Mouse (Mus musculus) kidney, postnatal 36 days (tissue): ENCODE measurements around the gene Has1.
A peak's percentile ranks its signal among the peaks of the same experiment; 100 is the strongest.

Experiments used
- DNase-seq, 2 experiments: peaks; one replicate each; pipeline ENCODE4 v3.0.0; 2021 to 2022; ENCODE audit warnings: mixed read lengths in 2 of 2

The Has1 gene

GRCm38 (mm10) chr17:17843534-17844261, 11.3 kb downstream of the Has1 start:
- no peak for DNase-seq

DNA sequence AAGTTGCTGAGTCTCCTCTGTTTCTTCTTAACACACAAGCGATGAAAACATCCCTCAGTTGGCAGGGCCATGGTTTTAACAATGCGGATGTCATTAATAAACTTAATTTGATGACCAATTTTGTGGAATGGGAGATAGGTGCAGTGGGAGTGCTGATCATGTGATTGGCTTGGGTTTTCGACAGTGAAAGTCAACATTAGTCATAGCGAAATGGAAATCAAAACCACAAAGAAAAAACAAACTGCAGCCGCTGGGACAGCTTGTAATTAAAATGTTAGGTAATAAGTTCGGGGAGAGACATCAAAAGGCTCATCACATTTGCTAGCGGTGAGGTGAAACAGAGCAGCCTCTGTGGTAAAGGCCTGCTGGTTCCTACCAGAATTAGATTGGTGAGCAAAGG, 14.2 kb downstream of the Has1 start:
- no peak for DNase-seq

- no peak for DNase-seq
Observed at GRCm38 (mm10) chr17:17839276-17839675, 15.7 kb downstream of the Has1 start.

GRCm38 (mm10) chr17:17837919-17838701, 16.9 kb downstream of the Has1 start:
- peak; percentile 98 to 99 for DNase-seq

DNA sequence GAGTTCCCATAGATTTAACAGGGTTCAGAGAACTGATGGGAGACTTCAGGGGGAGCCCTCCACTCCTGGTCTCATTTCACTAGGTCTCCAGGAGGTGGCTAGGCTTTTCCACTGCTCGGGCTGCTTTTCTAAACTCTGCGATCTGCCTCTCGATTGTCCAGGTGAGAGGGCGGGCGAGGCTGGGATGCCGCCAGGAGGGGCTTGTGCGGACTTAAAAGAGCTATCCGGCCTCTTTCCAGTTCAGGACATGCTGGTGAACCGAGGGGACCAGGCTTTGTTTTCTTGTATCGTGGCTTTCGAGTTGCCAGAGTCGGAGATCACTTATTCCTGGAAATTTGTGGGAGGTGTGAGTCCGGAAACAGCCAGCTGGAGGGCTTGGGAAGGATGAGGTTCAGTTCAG, 17.6 kb downstream of the Has1 start:
- DNase-seq: peak; percentile 18 to 40

- no peak for DNase-seq
Observed at GRCm38 (mm10) chr17:17836101-17836500, 18.9 kb downstream of the Has1 start.

DNA sequence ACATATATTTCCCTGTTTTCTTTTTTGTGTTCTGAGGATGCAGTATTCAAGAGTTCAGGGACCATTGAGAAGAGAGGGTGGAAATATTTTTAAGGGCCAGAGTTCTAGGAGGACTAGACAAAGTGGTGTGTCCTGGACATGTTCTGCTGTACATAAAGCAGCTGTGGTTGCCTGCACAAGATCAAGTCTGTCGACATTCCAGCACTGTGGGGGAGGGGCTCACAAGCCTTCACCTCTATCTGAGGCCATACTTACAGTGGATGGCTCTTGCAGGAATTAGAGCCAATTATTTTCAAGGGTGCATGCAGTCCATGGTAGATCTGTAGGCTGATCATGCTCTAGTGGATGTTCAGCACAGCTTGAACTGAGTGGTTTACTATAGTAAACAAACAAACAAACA, 20.1 kb downstream of the Has1 start:
- DNase-seq: peak; percentile 41 to 68

- no peak for DNase-seq
Observed at GRCm38 (mm10) chr17:17830731-17831130, 24.3 kb downstream of the Has1 start.

DNA sequence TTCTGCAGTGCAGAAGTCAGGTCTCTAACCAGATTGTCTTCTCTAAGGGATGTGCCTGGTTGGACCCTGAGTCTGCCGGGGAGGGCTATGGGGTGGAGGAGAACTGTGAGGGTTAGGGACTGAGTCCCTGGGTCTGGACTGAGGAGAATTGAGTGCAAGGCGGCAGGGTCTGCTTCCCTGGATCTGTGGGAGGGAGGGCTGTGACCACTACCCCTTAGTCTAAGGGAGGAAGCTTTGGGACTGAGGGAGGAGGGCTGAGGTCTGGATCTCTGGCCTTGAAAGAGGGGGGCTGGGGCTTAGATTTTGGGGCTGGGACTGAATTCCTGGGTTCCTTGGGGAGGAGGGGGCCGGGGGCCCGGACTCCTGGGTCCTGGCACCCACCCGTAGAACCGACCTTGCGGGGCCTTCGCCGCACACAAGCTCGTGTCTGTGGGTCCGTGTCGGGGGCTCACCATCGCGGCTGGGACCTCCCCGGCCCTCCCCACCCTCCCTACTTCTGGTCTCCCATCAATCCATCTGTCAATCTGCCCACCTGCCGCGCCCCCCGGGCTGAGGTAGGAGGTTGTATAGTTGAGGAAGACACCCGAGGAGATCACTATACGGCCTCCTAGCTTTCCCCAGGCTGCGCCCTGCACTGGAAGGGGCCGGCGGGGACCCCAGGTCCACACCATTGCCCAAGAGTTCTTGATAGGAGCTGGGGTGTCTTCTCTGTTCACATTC, 25.0 kb downstream of the Has1 start:
- DNase-seq: no peak

- DNase-seq: peak in 1 of 2 experiments; percentile 19
Observed at GRCm38 (mm10) chr17:17829052-17829785, 25.8 kb downstream of the Has1 start.

DNA sequence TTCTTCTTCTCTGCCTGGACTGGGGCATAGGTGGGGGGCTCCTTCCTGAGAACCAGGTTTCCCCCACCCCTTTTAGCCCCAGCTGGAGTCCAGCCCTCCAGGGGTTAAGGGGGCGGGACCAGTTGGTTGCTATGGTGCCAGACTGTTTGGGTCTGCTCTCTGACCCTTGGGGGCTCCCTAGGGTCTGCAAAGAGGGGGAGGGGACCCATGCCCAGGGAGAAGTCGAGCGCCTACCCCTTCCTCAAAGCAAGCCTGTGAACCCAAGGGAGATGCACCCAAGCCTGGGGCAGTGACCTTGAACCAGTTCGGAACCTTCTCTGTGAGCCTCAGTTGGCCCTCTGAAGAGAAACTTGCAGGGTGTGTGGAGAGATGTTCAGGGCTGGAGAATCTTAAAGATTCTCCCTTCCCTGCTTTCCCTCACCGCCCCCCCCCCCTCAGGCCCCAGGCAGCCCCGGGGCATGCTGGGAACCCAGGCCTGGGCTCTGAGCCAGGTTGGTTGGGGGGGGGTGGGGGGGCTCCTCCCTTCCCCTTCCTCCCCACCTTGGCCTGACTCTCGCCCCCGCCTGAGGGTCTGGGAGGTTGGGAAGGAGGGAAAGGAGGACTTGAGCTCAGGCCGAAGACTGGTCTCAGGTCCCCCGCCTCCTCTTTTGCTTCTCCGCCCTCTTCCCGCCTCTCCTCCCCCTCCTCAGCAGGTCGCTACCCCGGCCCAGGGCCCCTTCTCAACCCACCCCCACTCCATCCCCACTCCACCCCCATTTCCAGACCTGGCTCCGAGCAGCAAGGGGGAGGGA, 26.6 kb downstream of the Has1 start:
- DNase-seq: peak; percentile 31 to 58

DNA sequence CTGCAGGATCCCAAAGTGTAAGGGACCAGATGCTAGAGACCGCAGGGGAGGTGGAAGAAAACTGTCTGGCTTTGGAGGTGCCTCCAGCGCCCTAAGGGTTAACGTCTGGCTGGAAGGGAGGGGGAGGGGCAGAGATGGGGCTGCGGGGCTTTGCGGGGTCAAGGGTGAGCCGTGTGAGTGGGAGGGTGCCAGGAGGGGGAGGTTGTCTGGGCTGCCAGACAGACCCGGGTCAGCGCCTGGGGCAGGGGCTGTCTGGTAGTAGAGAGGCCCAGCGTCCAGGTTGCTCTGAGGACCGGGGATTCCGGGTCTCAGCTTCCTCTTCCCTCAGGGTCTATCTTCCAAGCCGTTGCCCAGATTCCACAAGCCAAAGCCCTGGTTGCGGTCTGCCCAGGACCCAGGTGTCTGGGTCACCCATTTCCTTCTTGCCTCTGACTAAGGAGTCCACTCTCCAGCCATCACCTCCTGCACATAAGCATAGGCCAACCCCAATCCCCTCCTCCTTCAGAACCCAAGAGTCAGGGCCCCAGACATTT, 27.3 kb downstream of the Has1 start:
- peak; percentile 74 to 82 for DNase-seq

DNA sequence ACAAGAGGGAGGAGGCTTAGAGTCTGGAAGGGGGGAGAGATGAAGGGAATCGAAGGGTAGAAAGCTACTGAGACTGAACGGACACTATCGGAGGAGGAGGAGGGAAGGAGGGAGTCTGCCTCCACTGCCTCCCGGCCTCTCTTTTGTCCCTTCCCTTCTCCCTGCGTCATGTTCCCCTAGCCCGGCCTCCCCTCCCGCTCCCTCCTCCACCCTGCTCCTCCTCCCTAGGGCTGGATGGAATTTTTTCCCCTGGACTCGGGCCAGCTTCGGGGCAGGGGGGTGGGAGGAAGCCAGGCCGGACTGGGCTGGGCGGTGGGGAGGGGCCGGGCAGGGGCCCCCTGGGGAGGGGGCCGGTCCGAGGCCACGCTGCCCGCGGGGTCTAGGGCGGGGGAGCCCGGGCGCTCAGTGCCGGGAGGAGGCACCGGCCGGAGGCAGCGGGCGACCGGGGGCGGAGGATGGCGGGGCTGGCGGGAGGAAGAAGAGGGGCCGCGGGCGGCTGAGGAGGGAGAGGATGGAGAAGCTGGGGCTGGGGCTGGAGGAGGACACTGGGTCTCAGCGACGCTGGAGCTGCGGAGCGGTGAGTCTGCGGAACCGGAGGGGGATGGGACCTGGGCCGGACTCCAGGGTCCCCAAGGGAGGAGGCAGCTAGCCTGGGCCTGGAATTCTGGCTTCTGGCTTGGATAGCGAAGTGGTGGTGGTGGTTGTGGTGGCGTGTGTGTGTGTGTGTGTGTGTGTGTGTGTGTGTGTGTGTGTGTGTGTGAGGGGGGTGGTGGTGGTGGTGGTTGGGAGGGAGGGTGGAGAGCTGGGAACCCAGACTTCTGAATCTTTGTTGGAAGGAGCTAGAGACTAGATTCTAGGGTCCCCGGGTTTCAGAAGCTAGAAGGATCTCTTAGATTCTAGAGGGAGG, 28.0 kb downstream of the Has1 start, which contains the start of gene Spaca6:
Gene Spaca6, plus strand, starts transcription at position 408 of the 907 bp plus-strand sequence.
- DNase-seq: peak; percentile 95

DNA sequence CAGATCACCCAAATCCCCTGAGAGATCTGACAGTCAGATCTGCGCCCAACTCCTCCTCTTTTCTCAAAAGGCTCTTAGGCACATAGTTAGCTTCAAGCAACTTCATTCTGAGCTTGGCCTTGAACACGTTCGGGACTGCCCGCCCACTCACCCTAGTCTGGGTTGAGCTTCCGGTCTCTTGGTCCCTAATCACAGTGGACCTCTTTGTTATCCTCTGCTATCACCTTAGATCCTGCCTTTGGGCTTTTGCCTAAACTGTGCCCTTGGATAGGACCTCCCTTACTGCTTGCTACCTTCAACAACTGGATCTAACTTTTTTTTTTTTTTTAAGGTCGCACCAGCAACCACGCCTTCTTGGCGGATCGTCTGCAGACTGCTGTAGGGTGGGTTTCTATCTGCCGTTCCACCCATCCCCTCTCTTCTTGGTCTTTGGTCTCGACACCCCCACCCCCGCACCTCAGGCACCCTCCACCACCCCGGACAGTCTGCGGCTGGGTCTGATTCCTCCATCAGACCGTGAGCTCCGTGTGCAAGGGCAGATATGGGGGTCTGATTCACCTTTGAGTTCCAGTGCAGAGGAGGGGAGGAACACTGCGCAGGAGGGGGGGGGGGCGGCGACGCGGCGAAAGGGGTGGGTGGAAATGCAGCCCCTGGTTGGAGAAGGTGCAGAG, 28.9 kb downstream of the Has1 start:
- peak; percentile 54 to 60 for DNase-seq

DNA sequence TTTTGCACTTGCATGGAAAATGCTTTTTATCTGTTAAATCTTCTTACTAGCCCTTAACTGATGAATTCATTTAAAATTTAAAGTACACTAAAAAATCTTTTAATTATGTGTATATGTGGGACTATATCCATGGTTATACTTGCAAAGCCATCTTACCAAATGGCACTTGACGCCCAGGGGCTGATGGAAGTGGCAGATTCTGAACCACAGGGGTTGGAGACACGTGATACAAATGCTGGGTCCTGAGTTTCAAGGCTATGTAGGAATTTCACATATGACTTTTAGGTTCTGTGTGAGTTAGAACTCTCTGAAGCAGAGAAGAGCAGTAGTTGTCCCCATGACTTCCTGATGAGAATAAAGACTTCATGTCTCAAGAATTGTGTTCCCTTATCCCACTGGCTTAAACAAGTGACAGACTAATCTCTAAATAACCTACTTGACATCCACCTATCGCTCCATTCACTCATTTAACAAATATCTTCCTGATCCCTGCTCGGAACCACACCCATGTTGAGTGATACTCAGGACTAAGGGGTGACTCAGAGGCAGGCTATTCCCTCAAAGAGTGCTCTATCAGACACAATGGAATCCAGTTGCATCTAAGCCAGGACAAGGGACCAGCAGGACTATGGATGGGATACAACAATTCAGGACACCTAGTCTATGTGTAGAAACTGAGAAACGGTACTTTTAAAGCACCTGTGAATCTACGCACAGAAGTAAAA, 31.2 kb downstream of the Has1 start:
- no peak for DNase-seq

- no peak for DNase-seq
Observed at GRCm38 (mm10) chr17:17795527-17795926, 59.5 kb downstream of the Has1 start.
